21 mouse cellular contexts compared by ENCODE assay signal in genomic region chr5:76666026-76666756, GRCm38 (mm10). TPM values are rescaled to one million over a fixed set of nuclear protein-coding genes. Genes with fewer than 3 reads are reported as not detected.
DNase-seq lines count a peak whose midpoint lies in the region; ATAC-seq lines count a peak whose summit lies in the region.
"Had no signal": no experiment of that assay in that cellular context is flagged by ENCODE, and none has a peak within 500 bp of the region (broad histone marks: within the 10 kb centered on the region; RNA-seq: fewer than 3 reads in every experiment).

No protein-coding gene starts in this region.

- no peak overlapping the region for H3K9ac ChIP-seq in hindbrain, embryonic 16.5 days (ENCODE audit: low read depth, low read length)
- H3K9ac ChIP-seq in forebrain, embryonic 15.5 days (replicated peaks): no peak overlapping the region
- H3K9ac ChIP-seq in midbrain, embryonic 12.5 days (replicated peaks): no peak overlapping the region
- H3K9ac ChIP-seq: embryonic facial prominence, embryonic 12.5 days; liver, postnatal 0 days had no signal

- intact Hi-C loops in gastrocnemius, postnatal 14 days (cut with DNase I; ENCODE audit: low total_unique reads): no loop called here

- H3K27ac ChIP-seq in hindbrain, embryonic 10.5 days: peak overlapping the region; percentile 84
- H3K27ac ChIP-seq in hindbrain, embryonic 16.5 days (ENCODE audit: low read depth, low read length): no peak overlapping the region
- peak overlapping the region; percentile 41; the same call in 1 of the 2 replicates for H3K27ac ChIP-seq in embryonic facial prominence, embryonic 10.5 days (replicated peaks)
- H3K27ac ChIP-seq in forebrain, embryonic 15.5 days (replicated peaks): peak overlapping the region; percentile 78
- peak overlapping the region; percentile 81 for H3K27ac ChIP-seq in midbrain, embryonic 12.5 days (replicated peaks)
- H3K27ac ChIP-seq: embryonic facial prominence, embryonic 12.5 days; left cerebral cortex, adult 2 months; limb, embryonic 10.5 days had no signal

- H3K4me1 ChIP-seq in hindbrain, embryonic 10.5 days (replicated peaks): peaks cover 61% of the 10 kb centered on the region
- peaks cover 13% of the 10 kb centered on the region for H3K4me1 ChIP-seq in hindbrain, embryonic 16.5 days (ENCODE audit: control insufficient read depth, insufficient read depth, low read depth, low read length)
- peaks cover 24% of the 10 kb centered on the region for H3K4me1 ChIP-seq in embryonic facial prominence, embryonic 10.5 days
- peaks cover 27% of the 10 kb centered on the region for H3K4me1 ChIP-seq in forebrain, embryonic 15.5 days
- H3K4me1 ChIP-seq in midbrain, embryonic 12.5 days: peaks cover 32% of the 10 kb centered on the region
- H3K4me1 ChIP-seq: embryonic facial prominence, embryonic 12.5 days had no signal

- WGBS in hindbrain, embryonic 10.5 days: 65% methylated on average over 6 of the region's 6 CpGs
- 45% methylated on average over 6 of the region's 6 CpGs for WGBS in hindbrain, embryonic 16.5 days
- 78% methylated on average over 6 of the region's 6 CpGs for WGBS in embryonic facial prominence, embryonic 10.5 days
- 77% methylated on average over 6 of the region's 6 CpGs for WGBS in forebrain, embryonic 15.5 days
- 66% methylated on average over 6 of the region's 6 CpGs for WGBS in midbrain, embryonic 12.5 days

- no peak overlapping the region for H3K4me3 ChIP-seq in hindbrain, embryonic 10.5 days
- no peak overlapping the region for H3K4me3 ChIP-seq in hindbrain, embryonic 16.5 days (ENCODE audit: low read length)
- H3K4me3 ChIP-seq in embryonic facial prominence, embryonic 10.5 days: no peak overlapping the region
- H3K4me3 ChIP-seq in forebrain, embryonic 15.5 days: no peak overlapping the region
- no peak overlapping the region for H3K4me3 ChIP-seq in midbrain, embryonic 12.5 days
- H3K4me3 ChIP-seq: embryonic facial prominence, embryonic 12.5 days; erythroblast, embryonic 14.5 days; left cerebral cortex, adult 2 months; limb, embryonic 10.5 days had no signal

- H3K4me2 ChIP-seq in hindbrain, embryonic 16.5 days (ENCODE audit: low read length): no peak overlapping the region
- no peak overlapping the region for H3K4me2 ChIP-seq in forebrain, embryonic 15.5 days (replicated peaks)
- H3K4me2 ChIP-seq in midbrain, embryonic 12.5 days (replicated peaks): no peak overlapping the region
- H3K4me2 ChIP-seq: embryonic facial prominence, embryonic 12.5 days had no signal

- H3K9me3 ChIP-seq in hindbrain, embryonic 10.5 days: no peaks in the 10 kb centered on the region
- H3K9me3 ChIP-seq in hindbrain, embryonic 16.5 days (ENCODE audit: control insufficient read depth, low read length): no peaks in the 10 kb centered on the region
- H3K9me3 ChIP-seq in embryonic facial prominence, embryonic 10.5 days: no peaks in the 10 kb centered on the region
- no peaks in the 10 kb centered on the region for H3K9me3 ChIP-seq in forebrain, embryonic 15.5 days
- no peaks in the 10 kb centered on the region for H3K9me3 ChIP-seq in midbrain, embryonic 12.5 days
- H3K9me3 ChIP-seq: embryonic facial prominence, embryonic 12.5 days; limb, embryonic 10.5 days had no signal

- DNase-seq in hindbrain, embryonic 10.5 days (ENCODE audit: low spot score): no peak
- DNase-seq in embryonic facial prominence, embryonic 10.5 days (ENCODE audit: low spot score): no peak
- no peak for DNase-seq in gastrocnemius, postnatal 14 days
- no peak for DNase-seq in yolk sac, embryonic 10.5 days (ENCODE audit: low spot score)
- no peak for DNase-seq in MN1 (ENCODE audit: low spot score)
- DNase-seq: adrenal gland, adult 2 months; cerebellum, adult 2 months; gastrocnemius, postnatal 36 days; kidney, adult 2 months; kidney, postnatal 36 days; liver, postnatal 0 days; right cerebral cortex, postnatal 14 days; spleen, adult 18-20 months; thymus, postnatal 36 days had no signal

- H3K36me3 ChIP-seq in hindbrain, embryonic 10.5 days: peaks cover 15% of the 10 kb centered on the region
- no peaks in the 10 kb centered on the region for H3K36me3 ChIP-seq in hindbrain, embryonic 16.5 days (ENCODE audit: control insufficient read depth, insufficient read depth, low read length)
- peaks cover 22% of the 10 kb centered on the region; the same call in 1 of the 2 replicates for H3K36me3 ChIP-seq in embryonic facial prominence, embryonic 10.5 days (replicated peaks)
- no peaks in the 10 kb centered on the region for H3K36me3 ChIP-seq in forebrain, embryonic 15.5 days
- peaks cover 6% of the 10 kb centered on the region; the same call in 1 of the 2 replicates for H3K36me3 ChIP-seq in midbrain, embryonic 12.5 days
- H3K36me3 ChIP-seq: embryonic facial prominence, embryonic 12.5 days had no signal

- no peak for ATAC-seq in hindbrain, embryonic 16.5 days
- no peak for ATAC-seq in forebrain, embryonic 15.5 days (replicated peaks)
- peak; percentile 51 for ATAC-seq in midbrain, embryonic 12.5 days (ENCODE audit: low FRiP score, low read depth)
- ATAC-seq: liver, postnatal 0 days had no signal

- no peaks in the 10 kb centered on the region for H3K27me3 ChIP-seq in hindbrain, embryonic 10.5 days (ENCODE audit: insufficient read depth, poor library complexity, severe bottlenecking)
- no peaks in the 10 kb centered on the region for H3K27me3 ChIP-seq in hindbrain, embryonic 16.5 days (replicated peaks; ENCODE audit: control insufficient read depth, insufficient read depth, low read length)
- no peaks in the 10 kb centered on the region for H3K27me3 ChIP-seq in embryonic facial prominence, embryonic 10.5 days (replicated peaks; ENCODE audit: low read depth, poor library complexity, severe bottlenecking)
- H3K27me3 ChIP-seq in forebrain, embryonic 15.5 days: no peaks in the 10 kb centered on the region
- H3K27me3 ChIP-seq in midbrain, embryonic 12.5 days: no peaks in the 10 kb centered on the region
- H3K27me3 ChIP-seq: embryonic facial prominence, embryonic 12.5 days had no signal

RNA-seq across cellular contexts. Expression of gene C530008M17Rik, which starts 9.9 kb away (rescaled TPM):
- 43.8 and 55.9 TPM in 2 replicates for polyA plus RNA-seq in hindbrain, embryonic 10.5 days (2016; fragmentation: Nextera tagmentation; extraction: Ambion mirVana)
- polyA plus RNA-seq in hindbrain, embryonic 16.5 days (2015; fragmentation: Nextera tagmentation; extraction: Ambion mirVana): 51.0 and 53.4 TPM in 2 replicates
- polyA plus RNA-seq in embryonic facial prominence, embryonic 10.5 days (2016; fragmentation: Nextera tagmentation; extraction: Ambion mirVana): 32.7 and 33.4 TPM in 2 replicates
- polyA plus RNA-seq in forebrain, embryonic 15.5 days (2015; fragmentation: Nextera tagmentation; extraction: Ambion mirVana): 84.9 and 94.2 TPM in 2 replicates
- 74.1 and 79.0 TPM in 2 replicates for polyA plus RNA-seq in midbrain, embryonic 12.5 days (2016; fragmentation: Nextera tagmentation; extraction: Ambion mirVana)
- 1 to 10 TPM; 3.2 to 3.6 TPM for total RNA-seq in gastrocnemius, postnatal 14 days (2021)
